Mouse (Mus musculus) heart, embryonic 12.5 days (tissue): ENCODE results near the gene Exosc10. TPM values are rescaled to one million over a fixed set of nuclear protein-coding genes. Genes with fewer than 3 reads are reported as not detected.

Experiments used
- ATAC-seq: fragments of 200-750 bp; cut with Nextera tagmentation; 2 replicates; pipeline ENCODE4 v1.8.0; 2017; ENCODE audit warnings: moderate TSS enrichment, moderate library complexity; ENCODE audit not compliant: insufficient number of reproducible peaks, low FRiP score
- H3K27ac ChIP-seq: fragments of 300-500 bp; sonication (generic); 2 replicates; pipeline ENCODE4 v1.5.1; 2016; ENCODE audit warnings: mild to moderate bottlenecking, moderate library complexity; ENCODE audit not compliant: poor library complexity, severe bottlenecking
- H3K27me3 ChIP-seq: fragments of 300-500 bp; sonication (generic); replicated peaks from 2 replicates; pipeline ENCODE4 v1.6.1; 2016; ENCODE audit warnings: mild to moderate bottlenecking, moderate library complexity
- H3K36me3 ChIP-seq: fragments of 300-500 bp; sonication (generic); 2 replicates; pipeline ENCODE4 v1.6.1; 2016; ENCODE audit warnings: mild to moderate bottlenecking, moderate library complexity
- H3K4me1 ChIP-seq: fragments of 300-500 bp; sonication (generic); replicated peaks from 2 replicates; pipeline ENCODE4 v1.6.1; 2016; ENCODE audit warnings: mild to moderate bottlenecking
- H3K4me2 ChIP-seq: fragments of 300-500 bp; sonication (generic); 2 replicates; pipeline ENCODE4 v1.6.1; 2016; ENCODE audit warnings: mild to moderate bottlenecking, moderate library complexity
- H3K4me3 ChIP-seq: fragments of 300-500 bp; sonication (generic); 2 replicates; pipeline ENCODE4 v1.5.1; 2016; ENCODE audit warnings: mild to moderate bottlenecking
- H3K9ac ChIP-seq: fragments of 300-500 bp; sonication (generic); 2 replicates; pipeline ENCODE4 v1.6.1; 2016; ENCODE audit warnings: mild to moderate bottlenecking, moderate library complexity
- H3K9me3 ChIP-seq: fragments of 300-500 bp; sonication (generic); replicated peaks from 2 replicates; pipeline ENCODE4 v1.6.1; 2016; ENCODE audit warnings: mild to moderate bottlenecking, moderate library complexity
- WGBS: fragments of 180-500 bp; shearing (Covaris S2); methylation state at CpG from one replicate; pipeline ENCODE4 v1.1.7; 2016; 5-methylcytosine and 5-hydroxymethylcytosine counted together
- polyA plus RNA-seq: library from polyadenylated mRNA; unstranded; fragments of >200 nt; fragmentation: Nextera tagmentation; extraction: Ambion mirVana; gene quantifications from 2 replicates; pipeline ENCODE4 v1.2.1, GENCODE M21; 2016

The Exosc10 gene
- polyA plus RNA-seq, 1 experiment from 2014 or later: 71.3 TPM

- H3K36me3 ChIP-seq: peaks cover 97% of the 10 kb centered on the region
- WGBS: 79% methylated on average over 7 of the region's 7 CpGs
- no peak for ATAC-seq
- H3K4me2 ChIP-seq: no peak overlapping the region
- no peaks in the 10 kb centered on the region for H3K27me3 ChIP-seq
- no peak overlapping the region for H3K4me3 ChIP-seq
- no peaks in the 10 kb centered on the region for H3K4me1 ChIP-seq
- no peaks in the 10 kb centered on the region for H3K9me3 ChIP-seq
- H3K9ac ChIP-seq: no peak overlapping the region
- no peak overlapping the region for H3K27ac ChIP-seq
Measured at GRCm38 (mm10) chr4:148573222-148573621, 15.0 kb downstream of the Exosc10 start.

GRCm38 (mm10) chr4:148580765-148581164, 22.5 kb downstream of the Exosc10 start:
- no peak for ATAC-seq
- H3K4me1 ChIP-seq: peaks cover 8% of the 10 kb centered on the region; the same call in 1 of the 2 replicates
- no peaks in the 10 kb centered on the region for H3K9me3 ChIP-seq
- no peak overlapping the region for H3K9ac ChIP-seq
- peaks cover 76% of the 10 kb centered on the region for H3K36me3 ChIP-seq
- no peaks in the 10 kb centered on the region for H3K27me3 ChIP-seq
- 88% methylated on average over 9 of the region's 9 CpGs for WGBS
- H3K27ac ChIP-seq: no peak overlapping the region
- no peak overlapping the region for H3K4me3 ChIP-seq
- H3K4me2 ChIP-seq: no peak overlapping the region

DNA sequence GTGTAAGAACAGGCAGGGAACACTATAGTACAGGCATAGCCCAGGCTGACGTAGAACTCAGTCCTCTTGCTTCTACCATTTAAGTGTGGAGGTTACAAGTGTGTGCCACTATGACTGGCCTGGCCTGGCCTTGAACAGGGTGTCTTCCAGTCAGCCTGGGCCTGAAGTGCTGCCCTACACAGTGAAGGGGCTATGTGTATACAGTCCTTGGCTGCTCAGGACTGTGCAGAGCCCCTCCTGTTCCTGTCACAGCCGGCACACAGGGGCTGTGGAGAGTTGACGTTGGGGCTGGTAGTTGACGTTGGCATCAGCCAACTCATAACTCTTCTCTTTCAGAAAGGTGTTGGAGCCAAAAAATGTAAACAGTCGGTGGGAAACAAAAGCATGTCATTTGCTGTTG, 23.2 kb downstream of the Exosc10 start:
- ATAC-seq: no peak
- no peaks in the 10 kb centered on the region for H3K27me3 ChIP-seq
- WGBS: 90% methylated on average over 5 of the region's 5 CpGs
- no peak overlapping the region for H3K4me3 ChIP-seq
- H3K4me1 ChIP-seq: peaks cover 8% of the 10 kb centered on the region; the same call in 1 of the 2 replicates
- H3K4me2 ChIP-seq: no peak overlapping the region
- no peaks in the 10 kb centered on the region for H3K9me3 ChIP-seq
- H3K27ac ChIP-seq: no peak overlapping the region
- no peak overlapping the region for H3K9ac ChIP-seq
- peaks cover 70% of the 10 kb centered on the region for H3K36me3 ChIP-seq

GRCm38 (mm10) chr4:148583257-148583656, 25.0 kb downstream of the Exosc10 start:
- H3K36me3 ChIP-seq: peaks cover 53% of the 10 kb centered on the region
- no peak for ATAC-seq
- H3K4me1 ChIP-seq: peaks cover 8% of the 10 kb centered on the region; the same call in 1 of the 2 replicates
- H3K9ac ChIP-seq: no peak overlapping the region
- no peak overlapping the region for H3K4me2 ChIP-seq
- H3K9me3 ChIP-seq: no peaks in the 10 kb centered on the region
- no peak overlapping the region for H3K4me3 ChIP-seq
- H3K27ac ChIP-seq: no peak overlapping the region
- no peaks in the 10 kb centered on the region for H3K27me3 ChIP-seq
- 31% methylated on average over 4 of the region's 4 CpGs for WGBS

DNA sequence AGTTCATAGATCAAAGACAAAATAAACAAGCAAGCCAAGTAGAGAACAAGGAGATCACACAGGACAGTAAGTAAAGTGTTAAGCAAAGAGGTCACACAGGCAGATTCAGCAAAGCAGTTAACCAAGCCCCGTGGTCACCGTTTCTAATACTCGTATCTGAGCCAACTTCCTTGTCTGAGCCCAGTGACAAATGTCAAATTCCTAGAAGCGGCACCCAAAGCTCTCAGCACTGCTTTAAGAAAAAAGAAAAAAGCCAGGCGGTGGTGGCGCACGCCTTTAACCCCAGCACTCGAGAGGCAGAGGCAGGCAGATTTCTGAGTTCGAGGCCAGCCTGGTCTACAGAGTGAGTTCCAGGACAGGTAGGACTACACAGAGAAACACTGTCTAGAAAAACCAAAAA, 28.4 kb downstream of the Exosc10 start:
- H3K9me3 ChIP-seq: no peaks in the 10 kb centered on the region
- no peak overlapping the region for H3K9ac ChIP-seq
- no peak overlapping the region for H3K27ac ChIP-seq
- H3K27me3 ChIP-seq: no peaks in the 10 kb centered on the region
- no peak for ATAC-seq
- H3K4me2 ChIP-seq: no peak overlapping the region
- WGBS: 67% methylated on average over 9 of the region's 9 CpGs
- no peak overlapping the region for H3K4me3 ChIP-seq
- H3K4me1 ChIP-seq: peaks cover 16% of the 10 kb centered on the region; the same call in 1 of the 2 replicates
- peaks cover 19% of the 10 kb centered on the region for H3K36me3 ChIP-seq

- ATAC-seq: no peak
- no peak overlapping the region for H3K4me3 ChIP-seq
Measured at GRCm38 (mm10) chr4:148588793-148589192, 30.6 kb downstream of the Exosc10 start.

DNA sequence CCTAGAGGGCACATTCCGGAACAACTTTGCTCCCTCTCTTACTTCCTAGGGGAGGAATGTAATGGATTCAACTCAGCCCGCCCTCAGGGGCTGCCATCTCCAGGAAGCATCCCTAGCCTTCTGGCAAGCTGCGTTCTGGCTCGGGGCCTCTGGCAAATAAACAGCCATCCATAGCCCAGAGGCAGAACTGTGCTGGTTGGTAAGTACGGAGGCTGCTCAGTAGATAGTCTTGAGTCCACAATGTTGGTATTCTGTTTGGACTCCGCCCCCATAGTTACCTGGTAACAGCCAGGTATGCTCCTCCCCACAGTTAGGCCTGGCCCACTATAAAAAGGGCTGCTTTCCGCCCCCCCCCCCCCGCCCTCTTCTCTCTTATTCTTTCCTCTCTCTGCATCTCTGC, 31.3 kb downstream of the Exosc10 start:
- Histone ChIP-seq H3K9ac (no peak overlapping the region), H3K36me3 (peaks cover 19% of the 10 kb centered on the region), H3K27ac (no peak overlapping the region), H3K4me3 (no peak overlapping the region), H3K4me2 (no peak overlapping the region), H3K9me3 (no peaks in the 10 kb centered on the region), H3K27me3 (no peaks in the 10 kb centered on the region), H3K4me1 (peaks cover 27% of the 10 kb centered on the region)
- 71% methylated on average over 6 of the region's 8 CpGs for WGBS
- no peak for ATAC-seq

More at GRCm38 (mm10) chr4:148588793-148589192, 30.6 kb downstream of the Exosc10 start:
- Histone ChIP-seq H3K4me2 (no peak overlapping the region), H3K27ac (no peak overlapping the region), H3K36me3 (peaks cover 11% of the 10 kb centered on the region), H3K9me3 (no peaks in the 10 kb centered on the region), H3K27me3 (no peaks in the 10 kb centered on the region), H3K9ac (no peak overlapping the region), H3K4me1 (peaks cover 27% of the 10 kb centered on the region)
- 62% methylated on average over 9 of the region's 9 CpGs for WGBS

DNA sequence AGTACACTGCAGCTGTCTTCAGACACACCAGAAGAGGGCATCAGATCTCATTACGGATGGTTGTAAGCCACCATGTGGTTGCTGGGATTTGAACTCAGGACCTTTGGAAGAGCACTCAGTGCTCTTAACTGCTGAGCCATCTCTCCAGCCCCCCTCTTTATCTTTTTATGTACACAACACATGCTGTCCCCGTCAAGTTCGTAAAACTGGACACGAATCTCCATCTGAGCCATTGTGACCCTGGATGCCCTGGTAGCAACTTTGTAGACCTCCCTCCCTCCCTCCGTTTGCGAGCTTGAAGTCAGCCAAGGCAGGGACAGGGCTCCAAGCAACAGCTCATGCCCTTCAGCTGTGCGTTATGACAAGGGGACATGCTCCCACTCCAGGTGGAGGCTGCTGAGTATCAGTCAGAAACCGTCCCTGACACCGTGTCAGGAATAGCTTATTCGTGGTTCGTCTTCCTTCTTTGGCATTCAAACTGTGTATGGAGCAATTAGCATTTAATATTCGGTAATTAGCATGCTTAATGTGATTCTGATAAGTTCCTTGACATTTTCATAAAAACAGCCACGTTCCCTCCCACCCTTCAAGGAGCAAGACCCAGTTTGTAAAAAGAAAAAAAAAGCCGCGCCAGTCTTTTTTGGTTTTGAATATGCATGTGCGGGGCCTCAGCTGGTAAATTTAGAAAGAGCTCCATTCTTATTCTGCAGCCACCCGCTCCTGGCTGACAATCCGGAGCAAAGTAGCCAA, 32.4 kb downstream of the Exosc10 start:
- Histone ChIP-seq H3K4me2 (peak overlapping the region; percentile 94), H3K9me3 (no peaks in the 10 kb centered on the region)
- WGBS: 6% methylated on average over 18 of the region's 18 CpGs

DNA sequence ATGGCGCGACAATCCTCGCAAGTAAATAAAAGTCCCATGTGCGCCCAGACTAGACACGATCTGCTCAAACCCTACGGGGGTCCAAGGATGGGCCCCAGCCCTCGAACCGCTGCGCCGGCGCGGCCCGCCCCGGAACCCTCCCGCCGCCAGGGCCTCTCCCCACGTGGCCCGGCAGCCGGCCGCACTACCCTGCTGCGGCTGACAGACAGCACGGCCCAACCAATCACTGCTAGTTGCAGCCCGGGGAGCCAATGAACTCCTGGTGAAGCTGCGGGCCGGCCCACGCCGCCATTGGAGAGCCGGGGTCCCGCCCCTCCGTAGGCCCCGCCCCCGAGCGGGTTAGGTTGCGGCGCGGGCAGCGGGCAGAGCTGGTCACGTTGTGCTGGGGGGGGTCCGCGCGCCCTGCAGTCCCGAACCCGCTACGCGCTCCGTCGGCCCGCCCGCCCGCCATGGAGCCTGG, 33.0 kb downstream of the Exosc10 start, which contains the start of gene Srm:
Gene Srm, plus strand, starts transcription at position 333 of the 460 bp plus-strand sequence.
- H3K9me3 ChIP-seq: no peaks in the 10 kb centered on the region
- H3K27me3 ChIP-seq: no peaks in the 10 kb centered on the region
- peak within 1 kb of the TSS; percentile 94 for H3K4me2 ChIP-seq
- H3K9ac ChIP-seq: peak within 1 kb of the TSS; percentile 88
- H3K36me3 ChIP-seq: peaks cover 35% of the 10 kb centered on the region
- ATAC-seq: peak; percentile 99
- peak within 1 kb of the TSS; percentile 70 for H3K27ac ChIP-seq
- peaks cover 23% of the 10 kb centered on the region for H3K4me1 ChIP-seq
- WGBS: under 1% methylated on average over 50 of the region's 50 CpGs
- peak within 1 kb of the TSS; percentile 95 for H3K4me3 ChIP-seq

More for the DNA sequence above, 32.4 kb downstream of the Exosc10 start:
- no peak for ATAC-seq
- H3K9ac ChIP-seq: peak overlapping the region; percentile 68
- H3K27me3 ChIP-seq: no peaks in the 10 kb centered on the region
- peaks cover 29% of the 10 kb centered on the region for H3K36me3 ChIP-seq
- H3K4me1 ChIP-seq: peaks cover 23% of the 10 kb centered on the region
- H3K27ac ChIP-seq: peak overlapping the region; percentile 70
- peak overlapping the region; percentile 95 for H3K4me3 ChIP-seq

DNA sequence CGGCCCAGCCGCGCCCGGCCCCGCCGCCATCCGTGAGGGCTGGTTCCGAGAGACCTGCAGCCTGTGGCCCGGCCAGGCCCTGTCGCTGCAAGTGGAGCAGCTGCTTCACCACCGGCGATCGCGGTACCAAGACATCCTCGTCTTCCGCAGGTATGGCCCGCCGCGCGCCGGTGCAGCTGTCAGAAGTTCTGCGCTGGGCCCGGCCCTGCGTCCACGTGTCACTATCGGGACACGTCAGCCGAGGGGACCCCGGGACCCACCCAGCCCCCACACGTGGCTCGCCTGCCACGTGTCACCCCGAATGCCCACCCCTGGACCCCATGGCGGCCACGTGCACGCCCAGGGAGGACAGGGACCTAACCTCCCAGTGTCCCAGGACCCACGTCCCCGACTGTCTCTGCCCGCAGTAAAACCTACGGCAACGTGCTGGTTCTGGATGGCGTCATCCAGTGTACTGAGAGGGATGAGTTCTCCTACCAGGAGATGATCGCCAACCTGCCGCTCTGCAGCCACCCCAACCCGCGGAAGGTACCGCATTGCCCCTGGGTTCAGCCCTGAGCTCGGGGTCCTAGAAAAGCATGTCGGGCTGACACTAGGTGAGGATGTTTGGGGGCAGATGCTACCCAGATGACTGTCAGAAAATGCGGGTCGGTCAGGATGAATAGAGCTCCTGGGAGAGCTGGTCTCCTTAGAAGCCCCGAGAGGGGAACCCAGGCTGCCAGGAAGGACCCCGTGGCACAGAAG, 33.6 kb downstream of the Exosc10 start:
- peaks cover 23% of the 10 kb centered on the region for H3K4me1 ChIP-seq
- no peaks in the 10 kb centered on the region for H3K27me3 ChIP-seq
- peaks cover 40% of the 10 kb centered on the region for H3K36me3 ChIP-seq
- under 1% methylated on average over 53 of the region's 53 CpGs for WGBS
- no peaks in the 10 kb centered on the region for H3K9me3 ChIP-seq
- ATAC-seq: peak; percentile 49
- H3K9ac ChIP-seq: peak overlapping the region; percentile 88
- peak overlapping the region; percentile 95 for H3K4me3 ChIP-seq
- H3K4me2 ChIP-seq: peak overlapping the region; percentile 94
- peak overlapping the region; percentile 43; the same call in 1 of the 2 replicates for H3K27ac ChIP-seq

GRCm38 (mm10) chr4:148593996-148594395, 35.8 kb downstream of the Exosc10 start:
- Histone ChIP-seq H3K4me3 (no peak overlapping the region), H3K9me3 (0 out of 2 replicates have a peak, but pooled peaks cover 4% of the 10 kb centered on the region), H3K36me3 (peaks cover 60% of the 10 kb centered on the region), H3K4me2 (no peak overlapping the region), H3K27ac (no peak overlapping the region), H3K4me1 (peaks cover 19% of the 10 kb centered on the region), H3K27me3 (no peaks in the 10 kb centered on the region), H3K9ac (no peak overlapping the region)
- no peak for ATAC-seq
- WGBS: 93% methylated on average over 11 of the region's 11 CpGs
